Mouse (Mus musculus): Measurements from ENCODE around the gene Wdr89.
A peak's percentile ranks its signal among the peaks of the same experiment; 100 is the strongest.

Gene Wdr89

DNA sequence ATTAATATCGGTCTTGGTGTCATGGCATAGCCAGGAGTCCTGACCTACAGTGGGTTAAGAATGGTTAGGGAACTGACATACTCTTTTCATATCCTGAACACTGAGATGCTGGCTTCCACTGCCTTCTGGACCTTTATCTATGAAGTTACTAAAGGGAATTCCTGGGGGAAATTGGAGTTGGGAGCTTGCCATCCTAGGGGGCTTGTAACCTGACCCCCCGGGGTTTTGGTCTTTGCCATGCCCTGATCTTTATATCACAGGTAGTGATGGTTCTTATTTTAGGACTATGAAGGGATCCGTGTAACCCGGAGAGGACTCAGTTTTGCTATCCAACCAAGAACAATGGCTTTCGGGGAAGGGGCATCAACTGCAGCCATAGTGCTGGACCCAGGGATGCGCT lies 1.3 kb upstream of the Wdr89 start:
- no peak for DNase-seq (ENCODE audit: extremely low spot score, low read depth, low spot score)

DNA sequence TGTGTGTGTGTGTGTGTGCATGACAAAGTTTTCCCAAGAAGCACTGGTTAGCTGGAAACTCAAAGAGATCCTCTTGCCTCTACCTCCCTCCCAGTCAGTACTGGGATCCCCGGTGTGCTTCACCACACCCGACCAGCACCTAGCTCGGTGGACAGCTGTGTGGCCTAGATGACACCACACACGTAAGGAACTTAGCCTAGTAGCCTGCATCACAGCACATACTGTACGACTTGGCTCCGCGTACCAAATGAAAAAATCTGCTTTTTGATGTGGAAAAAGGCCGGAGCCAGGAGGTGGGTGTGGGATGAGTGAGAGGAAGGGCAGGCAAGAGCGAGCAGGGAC lies 450 bp downstream of the Wdr89 start:
- DNase-seq (ENCODE audit: extremely low spot score, low read depth, low spot score) = no peak

GRCm38 (mm10) chr12:75668221-75668620 lies 1.1 kb downstream of the Wdr89 start:
- DNase-seq (ENCODE audit: extremely low spot score, low read depth, low spot score) = no peak

GRCm38 (mm10) chr12:75666939-75667338 lies 2.4 kb downstream of the Wdr89 start:
- no peak for DNase-seq (ENCODE audit: extremely low spot score, low read depth, low spot score)

- no peak for DNase-seq (ENCODE audit: extremely low spot score, low read depth, low spot score)
These were observed 4.9 kb downstream of the Wdr89 start for GRCm38 (mm10) chr12:75664516-75664810.

DNA sequence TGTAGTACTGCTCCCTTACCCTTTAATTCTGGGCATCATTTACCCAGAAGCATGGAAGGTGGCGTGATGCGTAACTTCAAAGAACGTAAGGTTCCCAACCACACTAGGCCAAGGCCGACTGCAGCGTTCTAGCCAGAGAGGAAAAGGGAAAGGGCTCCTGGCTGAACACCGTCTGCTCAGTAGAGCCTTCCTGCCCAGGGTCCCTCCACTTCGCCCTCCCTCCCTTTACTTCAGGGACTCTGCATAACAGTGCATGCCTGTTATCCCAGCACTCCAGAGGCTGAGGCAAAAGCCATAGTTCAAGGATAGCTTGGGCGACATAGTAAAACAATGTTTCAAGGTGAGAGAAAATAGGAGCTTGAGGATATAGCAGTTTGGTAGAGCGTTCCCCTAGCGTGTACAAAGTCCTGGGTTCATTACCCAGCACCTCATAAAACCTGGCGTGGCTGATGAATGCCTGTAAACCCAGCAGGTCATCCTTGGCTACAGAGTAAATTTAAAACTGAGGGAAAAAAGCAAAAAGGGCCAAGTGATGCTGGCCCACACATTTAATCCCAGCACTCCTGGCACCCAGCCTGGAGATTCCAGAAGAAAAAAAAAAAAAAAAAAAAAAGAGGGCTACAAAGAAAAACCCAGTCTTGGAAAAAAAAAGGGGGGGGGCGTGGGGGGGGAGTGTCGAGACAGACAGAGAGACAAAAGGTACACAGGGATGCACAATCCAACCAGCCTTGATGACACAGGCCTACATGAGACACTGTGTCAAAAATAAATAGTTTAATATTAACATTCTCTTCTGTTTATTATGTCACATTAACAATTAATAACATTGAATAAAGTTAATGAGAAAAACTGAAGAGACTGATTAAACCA lies 5.5 kb downstream of the Wdr89 start:
- peak; percentile 54 for DNase-seq (ENCODE audit: extremely low spot score, low read depth, low spot score)

- DNase-seq (ENCODE audit: extremely low spot score, low read depth, low spot score) = no peak
These were observed 7.0 kb downstream of the Wdr89 start for GRCm38 (mm10) chr12:75662376-75662775.

DNA sequence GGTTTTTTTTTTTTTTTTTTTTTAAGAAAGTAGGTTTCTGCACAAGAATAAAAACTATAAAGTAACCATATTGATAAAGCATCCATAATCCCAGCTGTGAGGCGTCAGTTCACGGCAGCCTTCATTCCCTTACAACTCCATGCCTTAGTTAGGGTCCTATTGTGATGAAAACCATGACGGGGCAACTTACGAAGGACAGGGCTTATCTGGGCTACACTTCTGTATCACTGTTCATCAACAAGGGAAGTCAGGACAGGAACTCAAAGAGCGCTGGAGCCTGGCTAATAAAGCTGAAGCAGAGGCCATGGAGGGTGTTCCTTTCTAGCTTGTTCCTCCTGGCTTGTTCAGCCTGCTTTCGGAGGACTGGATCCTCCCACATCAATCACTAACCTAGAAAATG lies 10.9 kb downstream of the Wdr89 start:
- no peak for DNase-seq (ENCODE audit: extremely low spot score, low read depth, low spot score)

DNA sequence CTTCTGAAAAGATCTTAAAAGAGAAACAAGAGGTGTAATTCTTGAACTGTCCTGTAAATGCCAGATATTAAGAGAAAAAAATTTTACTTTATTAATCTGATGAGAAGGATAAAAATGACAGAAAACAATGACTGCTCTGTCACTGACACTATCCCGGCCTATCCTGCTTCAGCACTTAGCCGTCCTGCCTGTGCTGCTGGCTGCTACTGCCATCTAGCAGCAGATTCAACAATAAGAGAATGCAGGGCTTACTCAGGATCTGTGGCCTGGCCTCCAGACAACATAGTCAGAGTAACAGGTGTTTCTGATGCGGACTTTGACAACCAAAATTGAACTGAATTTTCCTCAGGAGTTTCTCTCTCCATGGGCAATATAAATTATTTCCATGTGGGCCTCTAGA lies 12.8 kb downstream of the Wdr89 start:
- no peak for DNase-seq (ENCODE audit: extremely low spot score, low read depth, low spot score)

DNA sequence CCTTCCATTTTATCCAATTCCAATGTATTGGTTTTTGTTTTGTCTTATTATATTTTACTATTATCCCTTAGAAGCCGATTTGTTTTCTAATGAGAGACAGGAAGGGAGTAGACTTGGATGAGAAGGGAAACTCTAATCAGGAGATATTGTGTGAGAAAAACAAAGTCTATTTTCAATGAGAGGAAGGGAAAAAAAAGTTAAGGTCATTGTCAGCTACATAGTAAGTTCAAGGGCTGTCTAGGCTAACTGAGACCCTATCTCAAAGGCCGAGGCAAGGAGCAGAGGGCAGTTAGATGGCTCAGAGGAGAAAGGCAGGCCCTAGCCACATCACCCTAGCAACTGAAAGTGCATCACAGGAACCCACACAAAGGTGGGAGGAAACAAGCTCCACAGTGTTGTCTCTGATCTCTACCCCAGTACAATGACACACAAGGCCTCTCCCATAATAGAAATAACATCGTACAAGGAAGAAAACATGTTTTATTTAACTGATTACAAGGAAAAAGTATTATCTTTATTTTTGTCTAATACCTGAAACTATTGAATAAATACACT lies 15.0 kb downstream of the Wdr89 start:
- DNase-seq (ENCODE audit: extremely low spot score, low read depth, low spot score) = no peak

DNA sequence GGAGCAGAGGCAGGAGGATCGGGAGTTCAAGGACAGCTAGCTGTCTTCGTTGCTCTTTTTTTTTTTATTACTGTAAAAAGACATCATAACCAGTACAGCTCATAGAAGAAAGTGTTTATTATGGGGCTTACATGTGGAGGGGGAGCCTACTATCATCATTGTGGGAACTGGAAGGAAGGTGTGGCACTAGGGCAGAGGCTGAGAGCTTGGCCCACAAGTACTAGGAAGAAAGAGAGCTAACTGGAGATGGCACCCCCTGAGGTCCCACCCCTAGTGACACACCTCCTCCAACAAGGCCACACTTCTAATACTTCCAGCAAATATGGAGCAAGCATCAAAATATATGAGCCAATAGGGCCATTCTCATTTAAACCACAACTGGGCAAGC lies 19.6 kb downstream of the Wdr89 start:
- no peak for DNase-seq (ENCODE audit: extremely low spot score, low read depth, low spot score)

DNA sequence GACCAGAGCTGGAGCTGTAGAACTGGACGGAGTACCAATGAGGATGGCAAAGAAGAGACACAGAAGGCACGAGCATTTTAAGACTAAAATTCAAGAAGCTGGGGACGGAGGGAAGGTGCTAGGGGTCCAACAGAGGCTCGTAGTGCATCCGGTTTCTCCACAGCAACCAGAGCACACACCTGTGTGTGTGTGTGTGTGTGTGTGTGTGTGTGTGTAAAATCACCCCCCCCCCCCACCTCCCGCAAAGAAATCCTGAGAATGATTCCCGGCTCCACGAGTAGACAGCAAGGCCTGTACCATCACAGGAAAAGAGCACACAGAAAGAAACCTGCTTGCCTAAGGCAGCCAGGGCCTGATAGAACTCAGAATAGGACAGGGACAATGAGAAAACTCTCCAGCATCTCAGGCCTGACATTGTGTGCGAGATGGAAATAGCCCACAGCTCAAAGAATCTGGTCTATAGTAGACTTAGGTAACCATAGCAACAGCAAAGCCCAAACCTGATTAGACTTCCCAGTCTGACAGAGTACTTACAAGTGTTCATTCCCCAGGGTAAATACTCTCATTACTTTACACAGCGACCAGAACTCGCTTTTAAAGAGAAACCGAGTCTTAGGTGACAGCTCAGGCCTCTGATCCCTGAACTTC lies 20.2 kb downstream of the Wdr89 start:
- no peak for DNase-seq (ENCODE audit: extremely low spot score, low read depth, low spot score)

DNA sequence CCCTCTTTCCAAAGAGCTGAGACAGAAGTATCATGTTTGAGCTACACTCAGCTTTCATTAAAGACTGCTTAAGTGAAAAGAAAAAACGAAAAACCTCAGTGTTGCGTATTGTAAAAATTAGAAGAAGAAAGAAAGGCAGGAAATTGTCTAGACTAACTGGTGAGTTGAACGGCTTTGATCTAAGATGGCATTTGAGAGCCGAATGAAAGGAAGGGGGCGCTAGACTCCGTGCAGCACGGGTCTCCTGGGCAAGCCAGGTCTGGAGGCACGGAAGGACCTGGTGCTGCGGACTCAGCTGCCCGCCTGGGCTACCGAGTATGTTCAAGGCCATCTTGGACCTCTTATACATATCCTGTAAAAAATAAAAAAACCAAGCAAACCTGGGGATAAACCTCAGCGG lies 21.1 kb downstream of the Wdr89 start:
- DNase-seq (ENCODE audit: extremely low spot score, low read depth, low spot score) = no peak

DNA sequence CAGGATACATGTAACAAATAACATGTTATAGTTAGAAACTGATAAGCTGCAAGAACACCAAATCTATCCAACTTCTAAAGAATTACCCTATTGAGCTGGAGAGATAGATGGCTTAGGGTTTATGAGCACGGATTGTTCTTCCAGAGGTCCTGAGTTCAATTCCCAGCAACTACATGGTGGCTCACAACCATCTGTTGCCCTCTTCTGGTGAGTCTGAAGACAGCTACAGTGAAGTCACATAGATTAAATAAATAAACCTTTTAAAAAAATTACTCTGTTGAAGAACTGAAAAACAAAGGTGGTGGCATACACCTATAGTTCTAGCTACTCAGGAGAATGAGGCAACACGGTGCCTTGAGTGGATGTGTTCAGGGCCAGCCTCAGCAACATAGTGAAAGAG lies 21.7 kb downstream of the Wdr89 start:
- no peak for DNase-seq (ENCODE audit: extremely low spot score, low read depth, low spot score)

DNA sequence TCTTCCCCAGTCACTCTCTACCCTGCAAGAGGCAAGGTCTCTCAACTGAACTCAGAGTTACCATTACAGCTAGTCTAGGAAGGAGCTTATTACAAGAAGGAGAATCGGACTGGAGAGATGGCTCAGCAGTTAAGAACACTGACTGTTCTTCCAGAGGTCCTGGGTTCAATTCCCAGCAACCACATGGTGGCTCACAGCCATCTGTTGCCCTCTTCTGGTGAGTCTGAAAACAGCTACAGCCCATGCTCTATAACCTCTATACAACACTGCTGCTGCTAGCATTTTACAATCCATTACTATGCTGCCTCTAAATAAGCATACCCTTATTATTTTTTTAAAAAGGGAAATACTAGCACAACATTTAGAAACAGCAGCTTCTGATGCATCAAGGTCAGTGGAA lies 23.6 kb downstream of the Wdr89 start:
- no peak for DNase-seq (ENCODE audit: extremely low spot score, low read depth, low spot score)

- no peak for DNase-seq (ENCODE audit: extremely low spot score, low read depth, low spot score)
These were observed 27.6 kb downstream of the Wdr89 start for GRCm38 (mm10) chr12:75641726-75642125.

DNA sequence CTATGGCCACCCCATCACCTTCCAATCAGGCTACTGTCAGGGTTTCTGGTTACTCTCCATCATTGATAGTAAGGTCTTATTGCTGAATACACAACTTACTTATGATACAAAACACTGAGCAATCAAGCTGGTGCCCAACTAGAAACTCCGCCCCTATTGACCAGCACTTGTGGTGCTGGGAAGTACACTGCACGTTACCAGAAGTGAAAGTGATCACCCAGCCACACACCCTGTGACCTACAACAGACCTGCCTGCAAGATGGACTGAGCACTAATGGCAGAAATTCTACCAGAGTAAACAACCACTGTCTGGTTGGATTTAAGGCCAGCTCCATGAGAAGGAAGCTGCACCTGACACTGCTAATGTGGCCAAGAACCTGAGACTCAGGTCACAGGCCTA lies 31.0 kb downstream of the Wdr89 start:
- no peak for DNase-seq (ENCODE audit: extremely low spot score, low read depth, low spot score)

DNA sequence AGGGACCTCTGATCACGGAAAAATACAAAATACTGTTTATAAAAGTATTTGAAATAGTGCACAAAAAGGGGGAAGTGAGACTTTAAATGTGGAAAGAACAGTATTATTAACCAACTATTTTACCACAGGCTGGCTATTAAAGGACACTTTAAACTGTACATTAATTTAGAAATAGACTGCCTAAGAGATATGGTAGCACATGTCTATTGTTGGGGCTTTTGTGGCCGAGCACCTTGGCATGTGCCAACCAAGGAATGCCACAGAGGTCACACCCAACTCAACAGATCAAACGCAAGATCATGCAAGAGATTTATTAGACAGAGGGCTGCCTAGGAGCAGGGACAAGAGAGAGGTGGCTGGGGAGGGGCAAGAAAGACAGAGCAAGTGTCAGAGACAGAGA lies 32.2 kb downstream of the Wdr89 start:
- DNase-seq (ENCODE audit: extremely low spot score, low read depth, low spot score) = no peak

- DNase-seq (ENCODE audit: extremely low spot score, low read depth, low spot score) = no peak
These were observed 33.4 kb downstream of the Wdr89 start for GRCm38 (mm10) chr12:75635771-75636430.

GRCm38 (mm10) chr12:75629618-75630017 lies 39.7 kb downstream of the Wdr89 start:
- no peak for DNase-seq (ENCODE audit: extremely low spot score, low read depth, low spot score)

DNA sequence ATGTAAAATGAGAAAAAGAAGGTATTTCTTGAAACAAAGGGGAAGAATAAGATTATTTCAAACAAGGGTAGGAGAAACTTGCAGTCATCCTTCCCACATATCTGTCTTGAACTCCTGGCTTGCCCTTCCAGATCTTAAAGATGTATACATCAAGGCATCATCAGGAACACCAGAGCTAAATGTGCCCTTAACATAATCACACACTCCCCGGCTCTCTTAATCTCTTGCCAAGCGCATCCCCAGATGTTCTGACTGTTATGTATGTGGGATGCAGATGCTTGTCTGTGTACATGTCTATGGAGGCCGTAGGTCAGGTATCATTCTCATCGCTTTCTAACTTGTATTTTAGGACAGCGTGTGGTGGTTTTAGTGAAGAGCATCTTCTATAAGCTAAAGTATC lies 46.0 kb downstream of the Wdr89 start:
- no peak for DNase-seq (ENCODE audit: extremely low spot score, low read depth, low spot score)

GRCm38 (mm10) chr12:75622835-75623234 lies 46.5 kb downstream of the Wdr89 start:
- no peak for DNase-seq (ENCODE audit: extremely low spot score, low read depth, low spot score)

Data from hindlimb bud, embryonic 11.5 days (tissue).